ENCODE assay signal across 11 mouse cellular contexts in genomic region chr3:17613486-17613885, GRCm38 (mm10).
DNase-seq lines count a peak whose midpoint lies in the region; ATAC-seq and TF ChIP-seq lines count a peak whose summit lies in the region.
"Had no signal": no experiment of that assay in that cellular context is flagged by ENCODE, and none has a peak within 500 bp of the region (broad histone marks: within the 10 kb centered on the region; RNA-seq: fewer than 3 reads in every experiment).

No protein-coding gene starts in this region.

- no peak overlapping the region for H3K27ac ChIP-seq in layer of hippocampus, adult 2 months
- H3K27ac ChIP-seq in ES-E14 (ENCODE audit: insufficient read depth, low read depth, low read length, poor library complexity, severe bottlenecking) = no peak overlapping the region
- H3K27ac ChIP-seq in liver, embryonic 14.5 days = no peak overlapping the region
- H3K27ac ChIP-seq: limb, embryonic 13.5 days had no signal

- H3K4me2 ChIP-seq in liver, embryonic 14.5 days (ENCODE audit: low read depth) = no peak overlapping the region
- H3K4me2 ChIP-seq: limb, embryonic 13.5 days had no signal

- TF ChIP-seq CTCF in layer of hippocampus, adult 2 months (conservative IDR thresholded peaks at IDR 0.05) = peak; percentile 61
- peak; percentile 30; the same call in 1 of the 2 replicates for TF ChIP-seq CTCF in liver, embryonic 14.5 days (IDR thresholded peaks at IDR 0.05; ENCODE audit: low read depth)

- H3K27me3 ChIP-seq in liver, embryonic 14.5 days (ENCODE audit: control insufficient read depth, insufficient read depth, low read length) = no peaks in the 10 kb centered on the region
- H3K27me3 ChIP-seq: limb, embryonic 13.5 days had no signal

- no peaks in the 10 kb centered on the region for H3K36me3 ChIP-seq in ES-E14 (ENCODE audit: control insufficient read depth, insufficient read depth, low read length, poor library complexity, severe bottlenecking)
- H3K36me3 ChIP-seq in liver, embryonic 14.5 days (replicated peaks; ENCODE audit: control insufficient read depth, insufficient read depth, low read depth) = no peaks in the 10 kb centered on the region
- H3K36me3 ChIP-seq: limb, embryonic 13.5 days had no signal

- no peak for ATAC-seq in liver, embryonic 14.5 days (ENCODE audit: insufficient read depth)

- no peak for TF ChIP-seq EP300 in liver, embryonic 14.5 days (IDR thresholded peaks at IDR 0.05; ENCODE audit: low read depth)

- no peaks in the 10 kb centered on the region for H3K9me3 ChIP-seq in ES-E14 (ENCODE audit: control insufficient read depth, insufficient read depth, low read depth, low read length)
- H3K9me3 ChIP-seq in liver, embryonic 14.5 days (ENCODE audit: control insufficient read depth, low read length) = no peaks in the 10 kb centered on the region
- H3K9me3 ChIP-seq: limb, embryonic 13.5 days had no signal

- no peak overlapping the region for H3K9ac ChIP-seq in ES-E14 (ENCODE audit: insufficient read depth, low read depth, low read length, poor library complexity, severe bottlenecking)
- H3K9ac ChIP-seq in liver, embryonic 14.5 days (replicated peaks) = no peak overlapping the region
- H3K9ac ChIP-seq: limb, embryonic 13.5 days had no signal

- 59% methylated on average over 1 of the region's 1 CpGs for WGBS in liver, embryonic 14.5 days (ENCODE audit: insufficient replicate concordance)

- peak; percentile 7 for DNase-seq in adrenal gland, postnatal 25 days
- DNase-seq in adrenal gland, adult 18-20 months (ENCODE audit: low spot score in 2 of 2) = no peak
- DNase-seq in layer of hippocampus, adult 2 months (ENCODE audit: low spot score in 2 of 2) = no peak
- DNase-seq in layer of hippocampus, postnatal 14 days (ENCODE audit: low spot score in 2 of 2) = no peak
- DNase-seq in ES-E14 (ENCODE audit: low read depth, low spot score) = peak; percentile 52
- no peak for DNase-seq in liver, embryonic 14.5 days (ENCODE audit: low read depth in 3 of 3, low spot score in 3 of 3)
- no peak for DNase-seq in frontal cortex, postnatal 25 days (ENCODE audit: low spot score in 2 of 2)
- DNase-seq in urinary bladder, postnatal 25 days (ENCODE audit: low spot score) = no peak
- DNase-seq: B cell, adult 2 months; cerebellum, adult 9-10 months had no signal

- H3K4me1 ChIP-seq in ES-E14 (ENCODE audit: control insufficient read depth in 2 of 2, insufficient read depth in 2 of 2, low read length in 2 of 2, poor library complexity in 1 of 2) = no peaks in the 10 kb centered on the region
- H3K4me1 ChIP-seq in liver, embryonic 14.5 days (replicated peaks; ENCODE audit: control insufficient read depth in 2 of 2, insufficient read depth in 2 of 2, low read length in 1 of 2) = no peaks in the 10 kb centered on the region
- H3K4me1 ChIP-seq: limb, embryonic 13.5 days had no signal

- H3K4me3 ChIP-seq in layer of hippocampus, adult 2 months = no peak overlapping the region
- no peak overlapping the region for H3K4me3 ChIP-seq in ES-E14 (ENCODE audit: insufficient read depth in 1 of 2, low read depth in 1 of 2, low read length in 2 of 2, poor library complexity in 1 of 2, severe bottlenecking in 1 of 2)
- H3K4me3 ChIP-seq in liver, embryonic 14.5 days (ENCODE audit: insufficient read depth in 1 of 2, low read depth in 2 of 2, low read length in 2 of 2) = no peak overlapping the region
- H3K4me3 ChIP-seq: limb, embryonic 13.5 days had no signal

- in situ Hi-C loops in ES-E14 (cut with MboI; ENCODE audit: low sequenced_read_pairs in 2 of 2, unreplicated experiment in 2 of 2) = no loop called here

TF ChIP-seq in ES-E14, 5 proteins besides CTCF, POLR2A, EP300 and RAD21:
- TF ChIP-seq ZNF384 (IDR thresholded peaks at IDR 0.05; ENCODE audit: low read depth, low read length) = no peak
- TF ChIP-seq MAFK (IDR thresholded peaks at IDR 0.05; ENCODE audit: insufficient read depth, low read depth, low read length) = no peak
- no peak for TF ChIP-seq HCFC1 (IDR thresholded peaks at IDR 0.05; ENCODE audit: borderline replicate concordance, insufficient read depth, low read length)
- TF ChIP-seq ZC3H11A (IDR thresholded peaks at IDR 0.05; ENCODE audit: borderline replicate concordance, low read depth, low read length) = peak; percentile 33; the same call in 1 of the 2 replicates
- TF ChIP-seq CHD2 (IDR thresholded peaks at IDR 0.05; ENCODE audit: low read depth, low read length) = no peak

Comparison
In these comparisons a context has a peak if more than half of its experiments do, and no peak if none do; other contexts are left out.
1. DNase-seq: peak in adrenal gland, postnatal 25 days (single experiment) and ES-E14 (single experiment); none in adrenal gland, adult 18-20 months (0 of 2), layer of hippocampus, adult 2 months (0 of 2), layer of hippocampus, postnatal 14 days (0 of 2), liver, embryonic 14.5 days (0 of 3), frontal cortex, postnatal 25 days (0 of 2) and urinary bladder, postnatal 25 days (single experiment).